Mouse (Mus musculus): ENCODE data around the gene Tagln2.

GRCm38 (mm10) chr1:172527431-172527830 is 27.6 kb downstream of the Tagln2 start:
- TF ChIP-seq POLR2A (IDR thresholded peaks at IDR 0.05; ENCODE audit: control insufficient read depth in 1 of 2, insufficient read depth in 1 of 2, low read depth in 1 of 2, low read length in 2 of 2, poor library complexity in 1 of 2) = no peak
- no peak for TF ChIP-seq MXI1 (IDR thresholded peaks at IDR 0.05; ENCODE audit: low read depth, low read length)
- no peak for TF ChIP-seq HCFC1 (IDR thresholded peaks at IDR 0.05; ENCODE audit: low read depth, low read length)
- no peak for TF ChIP-seq TAL1 (IDR thresholded peaks at IDR 0.05; ENCODE audit: low read length)
- TF ChIP-seq CTCF (IDR thresholded peaks at IDR 0.05 in 2 of 3, conservative IDR thresholded peaks at IDR 0.05 in 1 of 3; ENCODE audit: control insufficient read depth in 1 of 3, insufficient read depth in 1 of 3, low read depth in 2 of 3, low read length in 3 of 3, poor library complexity in 1 of 3, severe bottlenecking in 1 of 3) = no peak
- TF ChIP-seq GATA1 (IDR thresholded peaks at IDR 0.05; ENCODE audit: low read depth, low read length) = no peak
- TF ChIP-seq MYC (IDR thresholded peaks at IDR 0.05; ENCODE audit: low read depth, low read length) = no peak
- TF ChIP-seq TBP (IDR thresholded peaks at IDR 0.05; ENCODE audit: low read depth, low read length) = no peak
- TF ChIP-seq MAZ (IDR thresholded peaks at IDR 0.05; ENCODE audit: low read depth, low read length) = no peak
- TF ChIP-seq ZC3H11A (IDR thresholded peaks at IDR 0.05; ENCODE audit: low read depth, low read length) = no peak
- TF ChIP-seq BHLHE40 (IDR thresholded peaks at IDR 0.05; ENCODE audit: borderline replicate concordance, low read depth, low read length) = no peak
- TF ChIP-seq NRF1 (IDR thresholded peaks at IDR 0.05; ENCODE audit: insufficient read depth, low read depth, low read length, poor library complexity, severe bottlenecking) = no peak

Measured in MEL (cell line).